Mouse (Mus musculus): ENCODE data around the gene Cxcr2.

GRCm38 (mm10) chr1:74109670-74110069, 44.1 kb upstream of the Cxcr2 start:
- TF ChIP-seq POLR2A (IDR thresholded peaks at IDR 0.05; ENCODE audit: insufficient read depth, low read length), result no peak
- TF ChIP-seq CTCF (IDR thresholded peaks at IDR 0.05; ENCODE audit: low read depth, low read length), result no peak
